Mouse (Mus musculus) thymus, adult 2 months (tissue): ENCODE data around the gene Abraxas2. TPM values are rescaled to one million over a fixed set of nuclear protein-coding genes. Genes with fewer than 3 reads are reported as not detected.

Experiments
- DNase-seq: peaks from one replicate; pipeline ENCODE4 v3.0.0; 2021
- H3K27ac ChIP-seq: fragments of 200-500 bp; 2 replicates; pipeline ENCODE4 v1.5.1; 2012; ENCODE audit warnings: low read length, control low read depth; ENCODE audit not compliant: control insufficient read depth, insufficient read depth
- H3K27me3 ChIP-seq: fragments of 200-500 bp; 2 replicates; pipeline ENCODE4 v1.6.1; 2012; ENCODE audit warnings: mild to moderate bottlenecking, low read length, moderate library complexity, mixed read lengths; ENCODE audit not compliant: control insufficient read depth, insufficient read depth
- H3K36me3 ChIP-seq: fragments of 200-500 bp; 2 replicates; pipeline ENCODE4 v1.6.1; 2012; ENCODE audit warnings: mild to moderate bottlenecking, low read length, moderate library complexity; ENCODE audit not compliant: control insufficient read depth, insufficient read depth
- H3K4me1 ChIP-seq: fragments of 200-500 bp; replicated peaks from 2 replicates; pipeline ENCODE4 v1.6.1; 2012; ENCODE audit warnings: low read length; ENCODE audit not compliant: control insufficient read depth, insufficient read depth
- H3K4me3 ChIP-seq: fragments of 200-500 bp; 2 replicates; pipeline ENCODE4 v1.5.1; 2012; ENCODE audit warnings: mild to moderate bottlenecking, low read length, control low read depth, moderate library complexity; ENCODE audit not compliant: control insufficient read depth, insufficient read depth
- CTCF ChIP-seq: fragments of 200-500 bp; IDR thresholded peaks from 2 replicates; pipeline ENCODE4 v1.5.1; 2012; ENCODE audit warnings: mild to moderate bottlenecking, control low read depth, low read length, moderate library complexity, borderline replicate concordance; ENCODE audit not compliant: control insufficient read depth, poor library complexity, insufficient read depth; ENCODE audit errors: extremely low read depth
- POLR2A ChIP-seq: fragments of 200-500 bp; IDR thresholded peaks from 2 replicates; pipeline ENCODE4 v1.6.1; 2012; ENCODE audit warnings: mild to moderate bottlenecking, low read length, control low read depth, moderate library complexity; ENCODE audit not compliant: control insufficient read depth, poor library complexity, insufficient read depth; ENCODE audit errors: extremely low read depth
- WGBS: fragments of 180-500 bp; shearing (Covaris S2); methylation state at CpG from one replicate; pipeline ENCODE4 v1.1.7; 2018; 5-methylcytosine and 5-hydroxymethylcytosine counted together
- polyA plus RNA-seq: library from polyadenylated mRNA; depleted of rRNA; stranded (reverse); fragments of >200 nt; gene quantifications from 2 replicates; pipeline ENCODE4 v1.2.3, GENCODE M21; 2012; rRNA removed

Gene Abraxas2
- polyA plus RNA-seq, 1 experiment: 12.8 TPM

DNA sequence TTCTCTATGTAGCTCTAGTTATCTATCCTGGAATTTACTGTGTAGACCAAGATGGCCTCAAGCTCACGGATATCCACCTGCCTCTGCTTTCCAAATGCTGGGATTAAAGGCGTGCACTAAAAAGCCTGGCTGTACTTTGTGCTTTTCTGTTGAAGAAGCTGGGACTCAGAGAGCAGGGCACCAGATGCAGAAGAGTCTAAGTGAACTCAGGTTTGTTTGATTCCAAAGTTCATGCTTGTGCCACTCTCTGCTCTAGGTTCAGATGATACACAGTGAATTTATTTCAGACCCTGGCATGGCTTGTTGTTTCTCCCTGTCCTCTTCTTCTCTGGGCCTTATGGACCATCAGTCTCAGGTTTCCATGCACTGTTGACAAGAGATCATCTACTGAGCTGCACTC, 66.2 kb downstream of the Abraxas2 start:
- Histone ChIP-seq H3K4me1 (no peaks in the 10 kb centered on the region), H3K27ac (no peak overlapping the region), H3K36me3 (no peaks in the 10 kb centered on the region), H3K27me3 (no peaks in the 10 kb centered on the region), H3K4me3 (no peak overlapping the region)
- WGBS: 95% methylated on average over 2 of the region's 2 CpGs
- DNase-seq: no peak
- TF ChIP-seq POLR2A (no peak), CTCF (no peak)

DNA sequence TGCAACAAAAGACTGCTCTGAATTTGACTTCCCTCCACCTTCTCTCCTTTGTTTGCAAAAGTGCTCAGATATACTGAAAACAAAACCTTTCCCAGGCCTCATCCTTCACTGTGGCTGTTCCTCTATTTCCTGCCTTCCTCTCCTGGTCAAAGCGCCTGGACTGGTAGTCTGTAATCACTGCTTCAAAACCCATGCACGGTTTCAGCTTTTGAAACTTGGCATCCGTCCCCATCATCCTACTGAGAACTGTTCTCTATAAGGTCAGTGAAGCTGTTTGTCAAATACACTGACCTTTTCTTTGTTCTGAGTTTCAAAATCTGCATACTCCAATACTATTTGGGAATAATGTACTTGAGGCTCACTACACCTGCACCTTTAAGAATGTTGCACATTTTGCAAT, 68.2 kb downstream of the Abraxas2 start:
- no peak for TF ChIP-seq CTCF
- no peak for TF ChIP-seq POLR2A
- H3K36me3 ChIP-seq: no peaks in the 10 kb centered on the region
- H3K4me3 ChIP-seq: no peak overlapping the region
- H3K27me3 ChIP-seq: no peaks in the 10 kb centered on the region
- DNase-seq: no peak
- H3K4me1 ChIP-seq: no peaks in the 10 kb centered on the region
- no peak overlapping the region for H3K27ac ChIP-seq
- 75% methylated on average over 3 of the region's 3 CpGs for WGBS

DNA sequence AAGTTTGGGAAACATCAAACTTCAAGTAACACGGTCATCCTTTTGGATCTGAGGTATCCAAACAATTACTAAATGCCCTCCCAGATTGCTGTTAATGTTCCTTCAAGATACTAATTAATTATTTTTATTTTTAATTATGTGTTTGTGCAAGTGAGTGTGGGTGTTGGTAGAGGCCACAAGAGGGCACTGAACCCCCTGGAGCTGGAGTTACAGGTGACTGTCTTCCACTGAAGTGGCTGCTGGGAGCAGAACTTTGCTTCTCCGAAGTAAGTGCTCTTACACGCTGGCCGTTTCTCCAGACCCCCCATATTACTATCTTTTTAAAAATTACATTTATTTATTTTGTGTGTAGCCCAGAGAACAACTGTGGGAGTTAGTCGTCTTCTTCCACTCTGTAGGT, 71.0 kb downstream of the Abraxas2 start:
- H3K4me3 ChIP-seq: no peak overlapping the region
- WGBS: 92% methylated on average over 5 of the region's 5 CpGs
- no peak for DNase-seq
- H3K27me3 ChIP-seq: no peaks in the 10 kb centered on the region
- TF ChIP-seq CTCF (no peak), POLR2A (no peak)
- H3K36me3 ChIP-seq: no peaks in the 10 kb centered on the region
- no peak overlapping the region for H3K27ac ChIP-seq
- no peaks in the 10 kb centered on the region for H3K4me1 ChIP-seq

DNA sequence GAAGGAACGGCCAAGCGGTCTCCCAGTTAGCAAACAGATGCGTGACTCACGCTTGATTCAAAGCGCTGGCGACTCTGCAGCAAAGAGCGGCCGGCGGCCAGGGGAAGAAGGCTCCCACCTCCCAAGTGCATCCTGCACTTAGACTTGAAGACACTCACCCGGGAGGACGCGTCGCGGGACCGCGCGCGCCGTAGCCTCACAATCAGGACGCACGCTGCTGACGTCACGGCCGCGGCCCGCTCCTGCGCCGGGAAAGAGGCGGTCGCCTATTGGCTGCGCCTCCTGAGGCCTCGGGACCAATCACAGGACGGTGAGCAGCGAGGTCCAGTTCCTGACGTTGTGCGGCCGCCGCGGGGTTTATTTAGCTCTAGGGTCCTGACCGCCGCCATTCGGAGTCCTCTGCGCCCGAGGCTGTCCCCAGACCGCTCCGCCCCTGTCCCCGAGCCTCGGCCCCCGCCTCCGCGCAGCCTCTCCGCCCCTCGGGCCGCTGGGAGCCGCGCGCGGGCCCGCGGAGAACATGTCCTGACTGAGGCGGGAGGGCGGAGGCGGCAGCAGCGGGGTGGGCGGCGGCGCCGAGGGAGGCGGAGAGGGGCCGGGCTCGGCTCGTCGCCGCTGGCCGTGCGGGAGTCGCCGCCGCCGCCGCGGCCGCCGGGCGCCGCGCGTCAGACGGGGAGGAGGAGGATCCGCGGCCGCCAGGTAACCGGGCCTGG, 72.0 kb downstream of the Abraxas2 start, which contains the start of gene Zranb1:
Zranb1 (plus strand) TSS at position 293 of the 710 bp plus-strand sequence.
- under 1% methylated on average over 89 of the region's 93 CpGs for WGBS
- TF ChIP-seq POLR2A (peak; percentile 62), CTCF (0 out of 2 replicates have a peak, but pooled peaks have one; percentile 23)
- H3K27ac ChIP-seq: peak within 1 kb of the TSS; percentile 29; the same call in 1 of the 2 replicates

DNA sequence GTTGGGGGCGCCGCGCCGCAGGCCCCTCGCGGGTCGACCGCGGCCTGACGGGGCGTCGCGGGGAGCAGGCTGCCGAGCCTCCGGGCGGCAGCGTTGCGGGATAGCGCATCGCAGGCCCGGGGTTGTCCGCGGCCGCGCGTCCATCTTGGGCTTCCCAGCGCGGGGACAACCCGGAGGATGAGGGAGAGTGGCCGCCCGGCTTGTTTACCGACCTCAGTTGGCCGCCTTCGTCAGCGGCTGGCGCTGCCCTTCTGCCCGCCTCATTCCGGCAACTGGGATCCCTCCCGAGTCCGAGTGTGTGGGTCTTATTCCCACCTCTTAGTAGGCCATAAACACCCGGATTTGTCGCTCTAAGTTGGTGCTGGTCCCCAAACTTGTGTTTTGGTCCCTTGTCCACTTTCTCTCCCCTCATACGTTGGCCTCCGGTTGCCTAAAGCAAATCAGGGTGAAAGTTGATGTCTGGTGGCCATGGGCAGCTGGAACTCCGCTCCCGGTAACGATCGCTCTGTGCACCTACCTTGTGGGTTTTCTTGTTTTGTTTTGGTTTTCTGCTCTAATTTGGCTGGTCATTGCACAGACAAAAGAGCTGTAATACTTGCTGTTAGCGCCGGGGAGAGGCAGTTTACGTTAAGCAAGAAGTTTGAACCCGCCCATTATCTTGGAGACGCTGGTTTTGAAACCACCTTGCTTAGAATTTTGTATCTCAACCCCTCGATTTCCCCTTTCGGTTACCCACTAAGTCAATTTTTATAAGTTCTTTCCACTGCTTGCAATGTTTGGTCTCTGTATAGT, 72.7 kb downstream of the Abraxas2 start:
- H3K4me1 ChIP-seq: no peaks in the 10 kb centered on the region
- TF ChIP-seq POLR2A (no peak), CTCF (no peak)
- peak overlapping the region; percentile 72 for H3K4me3 ChIP-seq
- no peak for DNase-seq
- no peak overlapping the region for H3K27ac ChIP-seq
- H3K27me3 ChIP-seq: no peaks in the 10 kb centered on the region
- no peaks in the 10 kb centered on the region for H3K36me3 ChIP-seq
- under 1% methylated on average over 55 of the region's 55 CpGs for WGBS

More for the DNA sequence above, 72.0 kb downstream of the Abraxas2 start, which contains the start of gene Zranb1:
- H3K27me3 ChIP-seq: no peaks in the 10 kb centered on the region
- no peaks in the 10 kb centered on the region for H3K36me3 ChIP-seq
- peak; percentile 98 for DNase-seq
- H3K4me3 ChIP-seq: peak within 1 kb of the TSS; percentile 72
- H3K4me1 ChIP-seq: no peaks in the 10 kb centered on the region

DNA sequence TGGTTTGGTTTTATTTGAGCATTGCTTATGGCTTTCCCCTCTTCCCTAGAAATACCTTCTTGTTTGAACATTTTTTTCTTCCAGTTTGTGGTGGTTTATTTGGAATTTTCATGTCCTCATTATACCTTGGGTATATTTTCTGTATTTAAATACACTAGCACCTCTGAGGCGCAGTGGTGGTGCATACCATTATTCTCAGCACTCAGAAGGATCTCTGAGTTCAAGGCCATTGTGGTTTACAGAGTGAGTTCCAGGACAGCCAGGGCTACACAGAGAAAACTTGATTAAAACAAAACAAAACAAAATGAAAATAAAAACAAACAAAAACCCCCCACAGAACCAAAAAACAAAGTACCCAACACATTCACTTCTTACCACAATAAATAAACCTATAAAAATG, 74.3 kb downstream of the Abraxas2 start:
- no peaks in the 10 kb centered on the region for H3K27me3 ChIP-seq
- no peak for DNase-seq
- 91% methylated on average over 1 of the region's 1 CpGs for WGBS
- no peaks in the 10 kb centered on the region for H3K4me1 ChIP-seq
- no peak overlapping the region for H3K4me3 ChIP-seq
- no peak for TF ChIP-seq POLR2A
- TF ChIP-seq CTCF: no peak
- no peaks in the 10 kb centered on the region for H3K36me3 ChIP-seq
- H3K27ac ChIP-seq: no peak overlapping the region

Other genes starting within 250 kb of the Abraxas2 start
- 10.0 and 12.0 TPM in 2 replicates for gene Lhpp, start 248.6 kb upstream of the Abraxas2 start, polyA plus RNA-seq
- 104 and 122 TPM in 2 replicates for gene Fam53b, start 45.3 kb upstream of the Abraxas2 start, polyA plus RNA-seq
- gene Eef1akmt2, start 6.6 kb upstream of the Abraxas2 start, polyA plus RNA-seq: 7.0 and 8.7 TPM in 2 replicates
- gene Zranb1, start 71.9 kb downstream of the Abraxas2 start, polyA plus RNA-seq: 8.5 TPM in 2 replicates